30 mouse cellular contexts compared by ENCODE assay signal in genomic region chr6:120934176-120934575, GRCm38 (mm10). TPM values are rescaled to one million over a fixed set of nuclear protein-coding genes. Genes with fewer than 3 reads are reported as not detected.
DNase-seq lines count a peak whose midpoint lies in the region; ATAC-seq lines count a peak whose summit lies in the region.
"Had no signal": no experiment of that assay in that cellular context is flagged by ENCODE, and none has a peak within 500 bp of the region (broad histone marks: within the 10 kb centered on the region; RNA-seq: fewer than 3 reads in every experiment).

No protein-coding gene starts in this region.

- 72% methylated on average over 4 of the region's 4 CpGs for WGBS in heart, embryonic 16.5 days

- H3K9me3 ChIP-seq in heart, embryonic 16.5 days (replicated peaks; ENCODE audit: control insufficient read depth, low read length) = no peaks in the 10 kb centered on the region
- H3K9me3 ChIP-seq: embryonic facial prominence, embryonic 10.5 days; embryonic facial prominence, embryonic 15.5 days; forebrain, embryonic 12.5 days; heart, embryonic 12.5 days; liver, embryonic 15.5 days; stomach, embryonic 15.5 days had no signal

- H3K27ac ChIP-seq in heart, embryonic 16.5 days (ENCODE audit: low read length) = no peak overlapping the region
- H3K27ac ChIP-seq: embryonic facial prominence, embryonic 10.5 days; embryonic facial prominence, embryonic 15.5 days; forebrain, embryonic 12.5 days; heart, adult 2 months; hindbrain, postnatal 0 days; kidney, postnatal 0 days; liver, embryonic 15.5 days; stomach, embryonic 15.5 days had no signal

- H3K36me3 ChIP-seq in heart, embryonic 16.5 days (ENCODE audit: control insufficient read depth, insufficient read depth) = peaks cover 20% of the 10 kb centered on the region

- ATAC-seq in heart, embryonic 16.5 days (replicated peaks; ENCODE audit: extremely low read depth, insufficient read depth, low FRiP score) = peak; percentile 28; the same call in 1 of the 2 replicates
- ATAC-seq: activated CD4-positive, CD25-positive, alpha-beta regulatory T cell, adult 4 months; hindbrain, postnatal 0 days; intestine, embryonic 16.5 days had no signal

- H3K4me2 ChIP-seq in heart, embryonic 16.5 days (ENCODE audit: low read depth, low read length) = no peak overlapping the region; the same call in 1 of the 2 replicates
- H3K4me2 ChIP-seq: embryonic facial prominence, embryonic 15.5 days; forebrain, embryonic 12.5 days; heart, embryonic 12.5 days; liver, embryonic 15.5 days; lung, embryonic 14.5 days; stomach, embryonic 15.5 days had no signal

- no peak overlapping the region for H3K9ac ChIP-seq in heart, embryonic 16.5 days (ENCODE audit: low read length)
- H3K9ac ChIP-seq: embryonic facial prominence, embryonic 15.5 days; forebrain, embryonic 12.5 days; heart, embryonic 12.5 days; liver, embryonic 15.5 days; lung, embryonic 14.5 days; stomach, embryonic 15.5 days had no signal

- DNase-seq in heart, adult 11 months = no peak
- peak; percentile 59 for DNase-seq in T-cell, adult 2 months (ENCODE audit: low spot score)
- DNase-seq in thymus, postnatal 0 days (ENCODE audit: low spot score) = peak; percentile 87
- peak; percentile 74 for DNase-seq in thymus, postnatal 4 days
- no peak for DNase-seq in right cerebral cortex, postnatal 4 days
- DNase-seq in MN1 (ENCODE audit: low spot score) = no peak
- no peak for DNase-seq in ovary, postnatal 36 days (ENCODE audit: low spot score)
- DNase-seq: adrenal gland, adult 2 months; adrenal gland, postnatal 36 days; cerebellum, adult 18-20 months; cerebellum, postnatal 14 days; gastrocnemius, postnatal 36 days; heart, adult 2 months; heart, postnatal 14 days; kidney, adult 8-10 months; liver; lung, embryonic 14.5 days; lung, postnatal 14 days; midbrain, embryonic 14.5 days had no signal

- H3K27me3 ChIP-seq in heart, embryonic 16.5 days (ENCODE audit: control insufficient read depth, insufficient read depth, low read length) = no peaks in the 10 kb centered on the region
- H3K27me3 ChIP-seq: embryonic facial prominence, embryonic 15.5 days; forebrain, embryonic 12.5 days; heart, embryonic 12.5 days; liver, embryonic 15.5 days; stomach, embryonic 15.5 days had no signal

- H3K4me1 ChIP-seq in heart, embryonic 16.5 days (ENCODE audit: control insufficient read depth, insufficient read depth, low read length) = peaks cover 10% of the 10 kb centered on the region
- H3K4me1 ChIP-seq: embryonic facial prominence, embryonic 15.5 days; stomach, embryonic 15.5 days had no signal

- H3K4me3 ChIP-seq in heart, embryonic 16.5 days (ENCODE audit: low read length) = no peak overlapping the region
- H3K4me3 ChIP-seq: embryonic facial prominence, embryonic 10.5 days; embryonic facial prominence, embryonic 15.5 days; forebrain, embryonic 12.5 days; heart, adult 2 months; heart, embryonic 12.5 days; liver, embryonic 15.5 days; stomach, embryonic 15.5 days had no signal

RNA-seq across cellular contexts. Expression of gene Bid, which starts 17.5 kb away (rescaled TPM):
- polyA plus RNA-seq in heart, embryonic 16.5 days (2015; fragmentation: Nextera tagmentation; extraction: Ambion mirVana) = 11.0 and 18.3 TPM in 2 replicates
- polyA plus RNA-seq in thymus, postnatal 0 days (2015; fragmentation: Nextera tagmentation; extraction: Ambion mirVana) = 72.6 and 78.5 TPM in 2 replicates

Comparison
In these comparisons a context has a peak if more than half of its experiments do, and no peak if none do; other contexts are left out.
1. DNase-seq: peak in T-cell, adult 2 months (single experiment), thymus, postnatal 0 days (single experiment) and thymus, postnatal 4 days (single experiment); none in heart, adult 11 months (single experiment), right cerebral cortex, postnatal 4 days (single experiment), MN1 (single experiment) and ovary, postnatal 36 days (single experiment).